Mouse (Mus musculus): Measurements from ENCODE around the gene Gm45234. TPM values are rescaled to one million over a fixed set of nuclear protein-coding genes. Genes with fewer than 3 reads are reported as not detected.

The Gm45234 gene
- polyA plus RNA-seq, 1 experiment from 2014 or later = not detected

DNA sequence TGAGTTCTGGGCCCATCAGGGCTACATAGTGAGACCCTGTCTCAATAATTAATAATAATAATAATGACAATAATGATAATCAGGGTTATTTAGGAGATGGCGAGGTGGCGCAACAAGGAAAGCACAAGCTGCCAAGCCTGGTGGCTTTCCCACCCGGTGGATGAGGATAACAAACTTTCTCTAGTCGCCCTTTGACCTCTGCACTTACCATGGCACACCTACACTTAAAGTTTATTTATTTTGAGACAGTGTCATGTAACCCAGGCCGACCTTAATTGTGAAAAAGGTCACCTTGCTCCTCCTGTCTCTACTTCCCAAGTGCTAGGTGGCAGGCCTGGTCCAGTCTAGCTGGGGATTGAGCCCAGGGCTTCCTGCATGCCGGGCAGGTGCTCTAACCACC lies 57.1 kb downstream of the Gm45234 start:
- no peak overlapping the region for H3K4me2 ChIP-seq (ENCODE audit: low read depth, low read length)
- WGBS = 80% methylated on average over 6 of the region's 6 CpGs
- no peaks in the 10 kb centered on the region for H3K27me3 ChIP-seq (ENCODE audit: control insufficient read depth, insufficient read depth, low read length)
- H3K4me3 ChIP-seq (ENCODE audit: low read length) = no peak overlapping the region
- no peak overlapping the region for H3K27ac ChIP-seq (ENCODE audit: low read length)
- ATAC-seq (replicated peaks; ENCODE audit: extremely low read depth, insufficient read depth, low FRiP score) = no peak
- no peaks in the 10 kb centered on the region for H3K9me3 ChIP-seq (replicated peaks; ENCODE audit: control insufficient read depth, low read length)
- peaks cover 19% of the 10 kb centered on the region for H3K4me1 ChIP-seq (ENCODE audit: control insufficient read depth, insufficient read depth, low read length)
- H3K36me3 ChIP-seq (ENCODE audit: control insufficient read depth, insufficient read depth) = peaks cover 13% of the 10 kb centered on the region
- no peak overlapping the region for H3K9ac ChIP-seq (ENCODE audit: low read length)

DNA sequence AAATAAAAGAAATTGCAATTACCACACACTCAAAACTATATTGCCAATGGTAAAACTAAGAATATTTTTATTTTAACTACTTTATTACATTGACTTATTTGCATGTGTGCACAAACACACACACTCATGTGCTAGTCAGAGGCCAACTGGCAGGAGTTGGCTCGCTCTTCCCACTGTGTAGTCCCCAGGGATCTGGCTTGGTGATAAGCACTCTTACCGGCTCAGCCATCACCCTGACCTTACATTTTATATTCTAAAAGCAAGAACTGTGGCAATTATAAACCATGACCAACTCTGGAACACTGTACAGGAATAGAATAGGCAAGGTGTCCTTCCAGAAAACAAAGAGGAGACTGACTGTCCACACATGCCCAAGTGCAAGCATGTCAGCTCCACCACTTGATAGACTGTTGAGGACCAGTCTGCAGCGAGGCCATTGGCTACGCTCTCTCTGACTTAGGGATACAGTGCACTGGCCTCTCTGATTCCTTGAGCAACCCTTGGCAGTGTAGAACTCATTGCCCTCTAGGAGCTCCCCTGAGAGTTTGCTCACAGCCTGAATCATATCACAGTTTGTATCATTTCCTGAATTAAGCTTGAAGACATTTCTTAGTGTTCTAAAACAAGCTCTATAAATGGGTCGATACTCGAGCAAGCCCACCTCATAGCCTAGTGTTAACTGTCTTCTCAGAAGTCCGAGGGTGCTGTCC lies 59.2 kb downstream of the Gm45234 start:
- ATAC-seq (replicated peaks; ENCODE audit: extremely low read depth, insufficient read depth, low FRiP score) = no peak
- H3K9me3 ChIP-seq (replicated peaks; ENCODE audit: control insufficient read depth, low read length) = no peaks in the 10 kb centered on the region
- H3K9ac ChIP-seq (ENCODE audit: low read length) = no peak overlapping the region
- H3K4me3 ChIP-seq (ENCODE audit: low read length) = no peak overlapping the region
- H3K36me3 ChIP-seq (ENCODE audit: control insufficient read depth, insufficient read depth) = no peaks in the 10 kb centered on the region
- no peak overlapping the region for H3K4me2 ChIP-seq (ENCODE audit: low read depth, low read length)
- H3K4me1 ChIP-seq (ENCODE audit: control insufficient read depth, insufficient read depth, low read length) = peaks cover 27% of the 10 kb centered on the region
- 82% methylated on average over 7 of the region's 7 CpGs for WGBS
- H3K27ac ChIP-seq (ENCODE audit: low read length) = no peak overlapping the region
- no peaks in the 10 kb centered on the region for H3K27me3 ChIP-seq (ENCODE audit: control insufficient read depth, insufficient read depth, low read length)

DNA sequence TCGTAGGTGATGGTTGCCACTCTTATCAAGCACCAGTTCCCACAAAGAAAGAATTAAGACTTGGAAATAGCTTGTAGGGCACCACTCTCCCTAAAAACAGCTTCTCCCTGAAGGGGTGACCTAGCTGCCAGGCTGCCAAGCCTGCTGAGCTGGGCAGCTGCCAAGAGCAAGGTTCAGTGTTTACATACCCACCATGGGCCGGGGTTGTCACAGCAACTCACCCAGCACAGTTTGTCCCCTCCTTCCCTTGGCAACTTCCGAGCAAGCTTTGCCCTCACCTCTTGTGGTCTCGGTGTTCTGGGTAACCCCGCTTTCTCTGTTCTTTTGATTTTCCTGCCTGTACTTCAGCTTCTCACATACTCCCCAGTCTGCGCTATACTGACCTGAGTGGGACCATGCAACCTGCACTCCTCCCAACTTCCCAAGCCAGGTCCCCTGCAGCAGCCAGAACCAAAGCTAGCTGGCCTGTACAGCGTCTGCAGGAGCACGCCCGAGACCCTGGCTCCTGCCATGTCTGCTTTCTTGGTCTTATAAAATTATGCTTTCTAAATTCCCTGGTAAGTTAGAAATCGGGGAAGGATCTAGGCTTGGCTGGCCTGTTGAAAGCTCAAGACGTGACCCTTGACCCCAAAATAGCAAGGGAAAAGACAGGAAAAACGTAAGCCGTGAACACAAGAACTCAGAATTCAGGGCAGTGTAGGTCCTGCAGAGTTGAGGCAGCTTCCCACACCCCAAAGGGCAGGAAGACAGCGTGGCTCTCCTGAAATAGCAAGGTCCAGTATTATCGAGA lies 61.5 kb downstream of the Gm45234 start:
- peak overlapping the region; percentile 29; the same call in 1 of the 2 replicates for H3K4me2 ChIP-seq (ENCODE audit: low read depth, low read length)
- ATAC-seq (replicated peaks; ENCODE audit: extremely low read depth, insufficient read depth, low FRiP score) = peak; percentile 85
- peaks cover 18% of the 10 kb centered on the region for H3K4me1 ChIP-seq (ENCODE audit: control insufficient read depth, insufficient read depth, low read length)
- peak overlapping the region; percentile 80 for H3K27ac ChIP-seq (ENCODE audit: low read length)
- H3K27me3 ChIP-seq (ENCODE audit: control insufficient read depth, insufficient read depth, low read length) = no peaks in the 10 kb centered on the region
- H3K36me3 ChIP-seq (ENCODE audit: control insufficient read depth, insufficient read depth) = no peaks in the 10 kb centered on the region
- H3K9me3 ChIP-seq (replicated peaks; ENCODE audit: control insufficient read depth, low read length) = no peaks in the 10 kb centered on the region
- WGBS = 60% methylated on average over 15 of the region's 15 CpGs
- H3K9ac ChIP-seq (ENCODE audit: low read length) = no peak overlapping the region; the same call in 1 of the 2 replicates
- H3K4me3 ChIP-seq (ENCODE audit: low read length) = no peak overlapping the region

DNA sequence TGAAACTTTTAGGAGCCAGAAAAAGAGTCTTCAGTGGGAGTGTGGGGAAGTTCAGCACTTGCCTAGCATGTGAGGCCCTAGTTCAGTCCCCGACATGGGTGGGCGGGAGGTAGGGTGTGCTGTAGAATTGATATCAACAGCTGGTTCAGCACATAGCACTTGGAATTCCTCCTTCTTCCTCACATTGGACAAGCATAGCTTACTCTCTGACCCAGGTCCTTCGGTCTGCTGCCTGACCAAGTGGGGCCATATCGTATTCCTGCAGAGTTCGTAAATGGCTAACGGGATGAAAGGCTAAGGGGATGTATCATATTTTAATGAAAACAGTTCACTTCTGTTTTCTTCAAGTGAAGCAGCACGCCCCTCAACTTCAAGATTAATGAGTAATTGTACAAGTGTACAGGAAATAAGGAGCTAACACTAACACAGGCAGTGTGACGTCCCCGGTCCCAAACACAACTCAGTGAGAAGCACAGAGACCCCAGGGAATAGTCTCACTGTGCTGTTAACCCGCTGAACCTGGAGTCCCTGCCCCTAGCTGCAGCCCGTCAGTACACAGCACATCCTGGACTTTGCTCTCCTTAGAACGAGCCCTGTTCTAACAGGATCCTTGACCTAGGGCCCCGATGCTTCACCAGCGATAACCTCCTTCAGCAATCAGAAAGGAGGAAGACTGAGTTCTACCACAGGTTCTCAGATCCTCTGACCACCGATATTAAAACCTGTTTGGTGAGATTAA lies 62.4 kb downstream of the Gm45234 start:
- Histone ChIP-seq H3K4me2 (ENCODE audit: low read depth, low read length) (no peak overlapping the region), H3K4me1 (ENCODE audit: control insufficient read depth, insufficient read depth, low read length) (peaks cover 18% of the 10 kb centered on the region), H3K36me3 (ENCODE audit: control insufficient read depth, insufficient read depth) (no peaks in the 10 kb centered on the region), H3K27me3 (ENCODE audit: control insufficient read depth, insufficient read depth, low read length) (no peaks in the 10 kb centered on the region), H3K27ac (ENCODE audit: low read length) (peak overlapping the region; percentile 80), H3K9me3 (replicated peaks; ENCODE audit: control insufficient read depth, low read length) (no peaks in the 10 kb centered on the region), H3K9ac (ENCODE audit: low read length) (0 out of 2 replicates have a peak overlapping the region, but pooled peaks have one; percentile 33), H3K4me3 (ENCODE audit: low read length) (no peak overlapping the region)
- no peak for ATAC-seq (replicated peaks; ENCODE audit: extremely low read depth, insufficient read depth, low FRiP score)
- 66% methylated on average over 15 of the region's 15 CpGs for WGBS

DNA sequence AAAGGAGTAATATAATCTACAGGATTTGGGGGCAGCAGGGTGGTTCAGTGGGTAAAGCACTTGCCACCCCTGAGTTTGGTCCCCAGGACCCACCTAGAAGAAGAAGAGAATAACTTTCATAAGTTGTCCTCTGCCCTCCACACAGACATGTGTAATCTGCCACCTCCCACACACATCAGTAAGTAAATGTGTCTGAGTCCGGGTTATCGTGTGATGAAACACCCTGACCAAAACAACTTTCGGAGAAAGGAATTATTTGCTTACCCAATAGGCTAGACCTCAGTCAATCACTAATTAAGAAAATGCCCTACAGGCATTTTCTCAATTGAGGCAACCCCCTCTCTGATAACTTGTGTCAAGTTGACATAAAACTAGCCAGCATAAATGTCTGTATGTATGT lies 65.3 kb downstream of the Gm45234 start:
- 85% methylated on average over 3 of the region's 3 CpGs for WGBS
- Histone ChIP-seq H3K9me3 (replicated peaks; ENCODE audit: control insufficient read depth, low read length) (no peaks in the 10 kb centered on the region), H3K4me3 (ENCODE audit: low read length) (no peak overlapping the region), H3K4me2 (ENCODE audit: low read depth, low read length) (no peak overlapping the region), H3K9ac (ENCODE audit: low read length) (no peak overlapping the region), H3K27me3 (ENCODE audit: control insufficient read depth, insufficient read depth, low read length) (no peaks in the 10 kb centered on the region), H3K27ac (ENCODE audit: low read length) (no peak overlapping the region), H3K36me3 (ENCODE audit: control insufficient read depth, insufficient read depth) (no peaks in the 10 kb centered on the region), H3K4me1 (ENCODE audit: control insufficient read depth, insufficient read depth, low read length) (peaks cover 18% of the 10 kb centered on the region)
- ATAC-seq (replicated peaks; ENCODE audit: extremely low read depth, insufficient read depth, low FRiP score) = no peak

MicroRNAs encoded within 50 kb of the gene (microRNA counts, 519-probe panel; counts per million panel counts)
- 2,146 counts per million, percentile 31 among the panel's probes with 10 or more counts for microRNA mmu-miR-141
- 2,852 counts per million, percentile 73 among the panel's probes with 10 or more counts for microRNA mmu-miR-200c

Small RNA genes within 50 kb of the gene (microRNA-seq; reads per million reads assigned to microRNA genes)
- gene Mir141 = 255 reads per million, percentile 65 among the genes with 10 or more reads in this experiment
- 1,778 reads per million, percentile 83 among the genes with 10 or more reads in this experiment for gene Mir200c

Other genes starting within 250 kb of the Gm45234 start
- gene C1ra, start 243.6 kb downstream of the Gm45234 start, polyA plus RNA-seq (2015; fragmentation: Nextera tagmentation; extraction: Ambion mirVana) = 2.1 and 2.4 TPM in 2 replicates
- 2.2 and 3.7 TPM in 2 replicates for gene C1s1, start 213.7 kb downstream of the Gm45234 start, polyA plus RNA-seq (2015; fragmentation: Nextera tagmentation; extraction: Ambion mirVana)
- gene C1rb, start 185.7 kb downstream of the Gm45234 start, polyA plus RNA-seq (2015; fragmentation: Nextera tagmentation; extraction: Ambion mirVana) = not detected in 2 replicates
- gene C1s2, start 119.9 kb downstream of the Gm45234 start, polyA plus RNA-seq (2015; fragmentation: Nextera tagmentation; extraction: Ambion mirVana) = 0.05 and 0.06 TPM in 2 replicates
- 50.1 and 54.2 TPM in 2 replicates for gene Lpcat3, start 93.0 kb downstream of the Gm45234 start, polyA plus RNA-seq (2015; fragmentation: Nextera tagmentation; extraction: Ambion mirVana)
- 125 and 133 TPM in 2 replicates for gene Emg1, start 43.8 kb downstream of the Gm45234 start, polyA plus RNA-seq (2015; fragmentation: Nextera tagmentation; extraction: Ambion mirVana)
- 347 and 355 TPM in 2 replicates for gene Phb2, start 43.7 kb downstream of the Gm45234 start, polyA plus RNA-seq (2015; fragmentation: Nextera tagmentation; extraction: Ambion mirVana)
- gene Ptpn6, start 17.3 kb downstream of the Gm45234 start, polyA plus RNA-seq (2015; fragmentation: Nextera tagmentation; extraction: Ambion mirVana) = 14.6 and 31.3 TPM in 2 replicates
- gene Grcc10, start 14.6 kb downstream of the Gm45234 start, polyA plus RNA-seq (2015; fragmentation: Nextera tagmentation; extraction: Ambion mirVana) = 429 and 447 TPM in 2 replicates
- gene Atn1, start 503 bp upstream of the Gm45234 start, polyA plus RNA-seq (2015; fragmentation: Nextera tagmentation; extraction: Ambion mirVana) = 9.4 and 10.4 TPM in 2 replicates
- 3.7 and 4.3 TPM in 2 replicates for gene Eno2, start 13.7 kb upstream of the Gm45234 start, polyA plus RNA-seq (2015; fragmentation: Nextera tagmentation; extraction: Ambion mirVana)
- 2.5 and 5.7 TPM in 2 replicates for gene Lrrc23, start 23.7 kb upstream of the Gm45234 start, polyA plus RNA-seq (2015; fragmentation: Nextera tagmentation; extraction: Ambion mirVana)
- 7.4 and 9.2 TPM in 2 replicates for gene Spsb2, start 52.6 kb upstream of the Gm45234 start, polyA plus RNA-seq (2015; fragmentation: Nextera tagmentation; extraction: Ambion mirVana)
- gene Tpi1, start 58.3 kb upstream of the Gm45234 start, polyA plus RNA-seq (2015; fragmentation: Nextera tagmentation; extraction: Ambion mirVana) = 1,525 and 1,576 TPM in 2 replicates
- gene Usp5, start 73.5 kb upstream of the Gm45234 start, polyA plus RNA-seq (2015; fragmentation: Nextera tagmentation; extraction: Ambion mirVana) = 104 and 112 TPM in 2 replicates
- gene Cdca3, start 73.5 kb upstream of the Gm45234 start, polyA plus RNA-seq (2015; fragmentation: Nextera tagmentation; extraction: Ambion mirVana) = 126 and 136 TPM in 2 replicates
- 3.8 and 4.2 TPM in 2 replicates for gene Gnb3, start 84.3 kb upstream of the Gm45234 start, polyA plus RNA-seq (2015; fragmentation: Nextera tagmentation; extraction: Ambion mirVana)
- 12.3 and 15.2 TPM in 2 replicates for gene P3h3, start 101.7 kb upstream of the Gm45234 start, polyA plus RNA-seq (2015; fragmentation: Nextera tagmentation; extraction: Ambion mirVana)
- gene Gpr162, start 108.0 kb upstream of the Gm45234 start, polyA plus RNA-seq (2015; fragmentation: Nextera tagmentation; extraction: Ambion mirVana) = 2.4 and 2.7 TPM in 2 replicates
- gene Cd4, start 132.2 kb upstream of the Gm45234 start, polyA plus RNA-seq (2015; fragmentation: Nextera tagmentation; extraction: Ambion mirVana) = 0.25 and 2.1 TPM in 2 replicates
- gene Lag3, start 155.7 kb upstream of the Gm45234 start, polyA plus RNA-seq (2015; fragmentation: Nextera tagmentation; extraction: Ambion mirVana) = 1.1 and 1.7 TPM in 2 replicates
- 203 and 265 TPM in 2 replicates for gene Ptms, start 164.1 kb upstream of the Gm45234 start, polyA plus RNA-seq (2015; fragmentation: Nextera tagmentation; extraction: Ambion mirVana)
- gene Mlf2, start 175.4 kb upstream of the Gm45234 start, polyA plus RNA-seq (2015; fragmentation: Nextera tagmentation; extraction: Ambion mirVana) = 387 and 398 TPM in 2 replicates
- gene Cops7a, start 209.5 kb upstream of the Gm45234 start, polyA plus RNA-seq (2015; fragmentation: Nextera tagmentation; extraction: Ambion mirVana) = 141 and 145 TPM in 2 replicates
- 0.54 and 0.70 TPM in 2 replicates for gene Pianp, start 240.7 kb upstream of the Gm45234 start, polyA plus RNA-seq (2015; fragmentation: Nextera tagmentation; extraction: Ambion mirVana)

Measured in heart, embryonic 16.5 days (tissue).